Mouse (Mus musculus) gastrocnemius, adult 2 months (tissue): ENCODE results near the gene Prrx2. TPM values are rescaled to one million over a fixed set of nuclear protein-coding genes. Genes with fewer than 3 reads are reported as not detected.

Experiments
- DNase-seq: peaks from one replicate; pipeline ENCODE4 v3.0.0; 2022
- H3K27ac ChIP-seq: fragments of 200-600 bp; 2 replicates; pipeline ENCODE4 v1.8.1; 2022; ENCODE audit warnings: mild to moderate bottlenecking
- H3K4me3 ChIP-seq: fragments of 200-600 bp; 2 replicates; pipeline ENCODE4 v1.8.1; 2022; ENCODE audit warnings: mild to moderate bottlenecking, moderate library complexity
- CTCF ChIP-seq: fragments of 200-600 bp; IDR thresholded peaks from 2 replicates; pipeline ENCODE4 v1.8.1; 2022; ENCODE audit warnings: antibody characterized with exemption, mild to moderate bottlenecking, moderate library complexity
- intact Hi-C: fragments of 180-260 bp; cut with DNase I; formaldehyde crosslinking; loops from one replicate; pipeline ENCODE4 v1.15.1; 2025
- total RNA-seq, 2 experiments: library from RNA; stranded (reverse); gene quantifications; 2 replicates each; pipeline ENCODE4 v1.2.3; 2021

Prrx2 gene
- total RNA-seq, 2 experiments from 2014 or later, result 1.2 to 4.2 TPM

GRCm38 (mm10) chr2:30857076-30857475 is 22.3 kb downstream of the Prrx2 start:
- intact Hi-C loops, result no loop called here
- Histone ChIP-seq H3K27ac (no peak overlapping the region), H3K4me3 (no peak overlapping the region)
- no peak for TF ChIP-seq CTCF
- DNase-seq, result no peak

- no peak for TF ChIP-seq CTCF
- H3K27ac ChIP-seq, result no peak overlapping the region
- H3K4me3 ChIP-seq, result no peak overlapping the region
- DNase-seq, result no peak
- intact Hi-C loops, result no loop called here
Measured at GRCm38 (mm10) chr2:30859782-30860181, 25.0 kb downstream of the Prrx2 start.

- Histone ChIP-seq H3K27ac (no peak overlapping the region), H3K4me3 (no peak overlapping the region)
- no peak for TF ChIP-seq CTCF
- DNase-seq, result no peak
- intact Hi-C loops, result no loop called here
Measured at GRCm38 (mm10) chr2:30862081-30862480, 27.3 kb downstream of the Prrx2 start.

- Histone ChIP-seq H3K4me3 (no peak overlapping the region), H3K27ac (peak overlapping the region; percentile 16; the same call in 1 of the 2 replicates)
- no peak for TF ChIP-seq CTCF
- intact Hi-C loops, result no loop called here
- no peak for DNase-seq
Measured at GRCm38 (mm10) chr2:30863574-30863973, 28.8 kb downstream of the Prrx2 start.

GRCm38 (mm10) chr2:30864968-30865381 is 30.2 kb downstream of the Prrx2 start:
- peak overlapping the region; percentile 74 for H3K27ac ChIP-seq
- no peak for TF ChIP-seq CTCF
- H3K4me3 ChIP-seq, result peak overlapping the region; percentile 58
- intact Hi-C loops, result no loop called here
- DNase-seq, result peak; percentile 73

GRCm38 (mm10) chr2:30865426-30865825 is 30.7 kb downstream of the Prrx2 start:
- Histone ChIP-seq H3K4me3 (peak overlapping the region; percentile 58; the same call in 1 of the 2 replicates), H3K27ac (peak overlapping the region; percentile 74)
- DNase-seq, result no peak
- intact Hi-C loops, result no loop called here
- no peak for TF ChIP-seq CTCF

GRCm38 (mm10) chr2:30870863-30871262 is 36.1 kb downstream of the Prrx2 start:
- intact Hi-C loops, result no loop called here
- no peak for TF ChIP-seq CTCF
- peak; percentile 68 for DNase-seq

GRCm38 (mm10) chr2:30872669-30873068 is 37.9 kb downstream of the Prrx2 start:
- no peak for DNase-seq
- no peak overlapping the region for H3K4me3 ChIP-seq
- intact Hi-C loops, result no loop called here
- TF ChIP-seq CTCF, result no peak
- H3K27ac ChIP-seq, result peak overlapping the region; percentile 43; the same call in 1 of the 2 replicates

More at GRCm38 (mm10) chr2:30870863-30871262, 36.1 kb downstream of the Prrx2 start:
- H3K4me3 ChIP-seq, result no peak overlapping the region
- peak overlapping the region; percentile 72 for H3K27ac ChIP-seq

GRCm38 (mm10) chr2:30874445-30874844 is 39.7 kb downstream of the Prrx2 start:
- no peak overlapping the region; the same call in 1 of the 2 replicates for H3K27ac ChIP-seq
- no peak for DNase-seq
- intact Hi-C loops, result no loop called here
- H3K4me3 ChIP-seq, result no peak overlapping the region
- no peak for TF ChIP-seq CTCF

GRCm38 (mm10) chr2:30875096-30875495 is 40.3 kb downstream of the Prrx2 start:
- peak; percentile 35 for DNase-seq
- TF ChIP-seq CTCF, result no peak
- intact Hi-C loops, result no loop called here
- H3K4me3 ChIP-seq, result no peak overlapping the region
- peak overlapping the region; percentile 71 for H3K27ac ChIP-seq

- H3K27ac ChIP-seq, result peak overlapping the region; percentile 71
- peak; percentile 79 for DNase-seq
- no peak for TF ChIP-seq CTCF
- intact Hi-C loops, result no loop called here
- no peak overlapping the region for H3K4me3 ChIP-seq
Measured at GRCm38 (mm10) chr2:30875621-30876432, 41.1 kb downstream of the Prrx2 start.

- no peak for DNase-seq
- intact Hi-C loops, result no loop called here
- Histone ChIP-seq H3K27ac (no peak overlapping the region), H3K4me3 (no peak overlapping the region)
- no peak for TF ChIP-seq CTCF
Measured at GRCm38 (mm10) chr2:30879481-30879880, 44.7 kb downstream of the Prrx2 start.

GRCm38 (mm10) chr2:30881215-30881614 is 46.4 kb downstream of the Prrx2 start:
- DNase-seq, result no peak
- Histone ChIP-seq H3K27ac (no peak overlapping the region), H3K4me3 (no peak overlapping the region)
- intact Hi-C loops, result no loop called here
- TF ChIP-seq CTCF, result no peak
